Mouse (Mus musculus): ENCODE measurements around the gene Tigd4. TPM values are rescaled to one million over a fixed set of nuclear protein-coding genes. Genes with fewer than 3 reads are reported as not detected.

The Tigd4 gene
- polyA plus RNA-seq, 1 experiment from 2014 or later, result 0.05 TPM

DNA sequence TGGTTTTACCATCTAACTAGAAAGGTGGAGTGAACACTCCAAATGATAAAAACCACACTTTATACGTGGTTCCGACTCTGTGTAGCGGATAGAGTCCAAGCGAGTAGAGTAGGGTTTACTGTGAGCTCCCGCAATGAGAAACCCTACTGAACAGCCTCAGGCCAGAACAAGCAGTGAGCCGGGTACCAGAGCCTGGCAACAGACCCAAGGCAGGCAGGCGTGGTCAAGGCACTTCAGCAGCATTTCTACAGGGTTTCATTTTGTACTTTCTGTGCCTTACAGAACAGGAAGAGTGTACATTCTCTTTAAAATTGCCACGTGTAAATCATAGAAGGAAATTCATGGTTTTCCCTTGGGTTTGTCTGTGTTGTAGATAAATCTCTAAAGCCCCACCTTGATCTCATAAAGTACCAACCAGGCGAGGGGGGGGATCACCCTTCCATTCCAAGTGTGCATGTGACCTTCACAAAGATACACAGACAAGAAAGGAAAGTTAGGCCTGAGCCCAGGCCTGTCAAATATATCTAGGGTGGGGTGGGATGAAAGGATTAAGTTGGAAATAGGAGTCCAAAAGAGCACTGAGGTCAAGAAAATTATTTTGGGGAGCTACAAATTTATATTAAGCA is 8.6 kb downstream of the Tigd4 start:
- Histone ChIP-seq H3K4me2 (replicated peaks; ENCODE audit: low read depth, low read length) (no peak overlapping the region), H3K9me3 (ENCODE audit: low read length) (no peaks in the 10 kb centered on the region), H3K27me3 (replicated peaks; ENCODE audit: insufficient read depth, low read length) (no peaks in the 10 kb centered on the region), H3K4me3 (ENCODE audit: low read depth, low read length) (no peak overlapping the region), H3K36me3 (ENCODE audit: insufficient read depth, low read length) (no peaks in the 10 kb centered on the region), H3K9ac (replicated peaks; ENCODE audit: low read depth) (no peak overlapping the region), H3K4me1 (ENCODE audit: insufficient read depth, low read depth, low read length) (peaks cover 8% of the 10 kb centered on the region; the same call in 1 of the 2 replicates), H3K27ac (ENCODE audit: low read length) (0 out of 2 replicates have a peak overlapping the region, but pooled peaks have one; percentile 32)
- TF ChIP-seq EP300 (IDR thresholded peaks at IDR 0.05) (no peak), CTCF (IDR thresholded peaks at IDR 0.05) (no peak)
- WGBS, result 59% methylated on average over 9 of the region's 9 CpGs
- peak; percentile 25 for DNase-seq (ENCODE audit: low spot score)
- no peak; the same call in 1 of the 2 replicates for ATAC-seq

DNA sequence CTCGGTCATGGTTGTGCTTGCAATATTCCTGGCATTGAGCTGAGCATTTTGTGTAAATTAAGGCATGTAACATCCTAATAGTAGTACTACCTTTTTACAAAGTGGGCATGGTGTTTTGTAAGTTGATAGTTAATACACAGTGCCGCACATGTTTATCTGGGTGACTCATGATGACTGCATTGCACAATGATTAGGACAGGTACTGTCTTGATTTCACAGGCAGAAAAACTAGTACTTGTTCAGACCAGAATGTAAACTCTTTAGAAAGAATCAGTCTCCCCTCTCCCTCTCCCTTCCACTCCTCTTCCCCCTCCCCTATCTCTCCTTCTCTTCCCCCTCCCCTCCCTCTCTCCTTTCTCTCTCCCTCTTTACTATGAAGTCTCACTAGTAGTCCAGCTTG is 9.4 kb downstream of the Tigd4 start:
- DNase-seq (ENCODE audit: low spot score) (peak; percentile 29), ATAC-seq (no peak)
- H3K4me1 ChIP-seq (ENCODE audit: insufficient read depth, low read depth, low read length), result peaks cover 8% of the 10 kb centered on the region; the same call in 1 of the 2 replicates
- no peaks in the 10 kb centered on the region for H3K27me3 ChIP-seq (replicated peaks; ENCODE audit: insufficient read depth, low read length)
- 84% methylated on average over 2 of the region's 2 CpGs for WGBS
- H3K4me3 ChIP-seq (ENCODE audit: low read depth, low read length), result no peak overlapping the region
- no peak overlapping the region for H3K9ac ChIP-seq (replicated peaks; ENCODE audit: low read depth)
- H3K27ac ChIP-seq (ENCODE audit: low read length), result 0 out of 2 replicates have a peak overlapping the region, but pooled peaks have one; percentile 32
- no peaks in the 10 kb centered on the region for H3K36me3 ChIP-seq (ENCODE audit: insufficient read depth, low read length)
- no peaks in the 10 kb centered on the region for H3K9me3 ChIP-seq (ENCODE audit: low read length)
- H3K4me2 ChIP-seq (replicated peaks; ENCODE audit: low read depth, low read length), result no peak overlapping the region
- TF ChIP-seq EP300 (IDR thresholded peaks at IDR 0.05) (no peak), CTCF (IDR thresholded peaks at IDR 0.05) (no peak)

DNA sequence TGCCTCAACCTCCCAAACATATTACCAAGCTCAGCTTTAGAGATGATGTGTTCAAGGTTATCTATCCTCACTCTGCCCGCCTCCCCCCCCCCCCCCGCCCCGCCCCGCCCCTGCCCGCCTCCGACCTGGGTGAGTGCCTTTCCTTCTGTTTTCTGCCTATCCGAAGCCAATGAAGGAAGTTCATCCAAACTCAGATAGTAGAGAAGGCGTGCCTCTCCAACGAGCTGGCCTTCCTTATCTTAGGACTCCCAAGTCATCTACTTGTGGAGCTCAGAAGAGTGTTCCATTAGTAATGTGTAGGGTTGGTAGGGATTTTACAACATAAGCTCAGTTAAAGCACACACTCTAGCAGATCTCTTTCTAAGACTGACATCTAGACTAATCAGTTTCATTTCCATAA is 9.8 kb downstream of the Tigd4 start:
- no peak for ATAC-seq
- DNase-seq (ENCODE audit: low spot score), result no peak
- H3K4me3 ChIP-seq (ENCODE audit: low read depth, low read length), result no peak overlapping the region
- TF ChIP-seq EP300 (IDR thresholded peaks at IDR 0.05) (no peak), CTCF (IDR thresholded peaks at IDR 0.05) (no peak)
- 46% methylated on average over 5 of the region's 9 CpGs for WGBS
- no peaks in the 10 kb centered on the region for H3K27me3 ChIP-seq (replicated peaks; ENCODE audit: insufficient read depth, low read length)
- no peaks in the 10 kb centered on the region for H3K9me3 ChIP-seq (ENCODE audit: low read length)
- H3K4me2 ChIP-seq (replicated peaks; ENCODE audit: low read depth, low read length), result no peak overlapping the region
- H3K27ac ChIP-seq (ENCODE audit: low read length), result no peak overlapping the region
- no peaks in the 10 kb centered on the region for H3K36me3 ChIP-seq (ENCODE audit: insufficient read depth, low read length)
- H3K9ac ChIP-seq (replicated peaks; ENCODE audit: low read depth), result no peak overlapping the region
- H3K4me1 ChIP-seq (ENCODE audit: insufficient read depth, low read depth, low read length), result peaks cover 8% of the 10 kb centered on the region; the same call in 1 of the 2 replicates

DNA sequence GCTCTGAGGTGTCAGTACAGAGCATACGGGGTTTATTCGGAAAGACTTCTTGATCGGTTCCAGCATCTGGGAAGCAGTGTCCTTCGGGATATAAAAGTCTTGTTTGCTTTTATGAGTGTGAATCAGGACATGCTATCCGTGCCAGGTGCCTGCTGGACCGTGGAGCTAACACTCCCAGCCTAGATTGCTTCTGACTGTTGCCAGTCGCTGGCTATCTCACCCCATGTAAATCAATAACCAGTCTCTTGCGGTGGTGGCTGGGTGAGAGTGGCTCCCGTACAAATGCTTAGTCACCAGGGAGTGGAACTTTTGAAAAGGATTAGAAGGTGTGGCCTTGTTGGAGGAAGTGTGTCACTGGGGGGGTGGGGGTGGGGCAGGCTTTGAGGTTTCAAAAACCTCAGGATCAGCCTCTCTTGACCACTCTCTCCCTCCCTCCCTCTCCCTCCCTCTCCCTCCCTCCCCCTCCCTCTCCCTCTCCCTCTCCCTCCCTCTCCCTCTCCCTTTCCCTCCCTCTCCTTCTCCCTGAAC is 16.9 kb downstream of the Tigd4 start:
- Histone ChIP-seq H3K4me2 (replicated peaks; ENCODE audit: low read depth, low read length) (no peak overlapping the region), H3K36me3 (ENCODE audit: insufficient read depth, low read length) (no peaks in the 10 kb centered on the region), H3K9me3 (ENCODE audit: low read length) (no peaks in the 10 kb centered on the region), H3K4me3 (ENCODE audit: low read depth, low read length) (no peak overlapping the region), H3K27me3 (replicated peaks; ENCODE audit: insufficient read depth, low read length) (no peaks in the 10 kb centered on the region), H3K27ac (ENCODE audit: low read length) (no peak overlapping the region), H3K4me1 (ENCODE audit: insufficient read depth, low read depth, low read length) (no peaks in the 10 kb centered on the region), H3K9ac (replicated peaks; ENCODE audit: low read depth) (no peak overlapping the region)
- no peak for DNase-seq (ENCODE audit: low spot score)
- WGBS, result 57% methylated on average over 9 of the region's 9 CpGs
- no peak for TF ChIP-seq CTCF (IDR thresholded peaks at IDR 0.05)
- ATAC-seq, result no peak

DNA sequence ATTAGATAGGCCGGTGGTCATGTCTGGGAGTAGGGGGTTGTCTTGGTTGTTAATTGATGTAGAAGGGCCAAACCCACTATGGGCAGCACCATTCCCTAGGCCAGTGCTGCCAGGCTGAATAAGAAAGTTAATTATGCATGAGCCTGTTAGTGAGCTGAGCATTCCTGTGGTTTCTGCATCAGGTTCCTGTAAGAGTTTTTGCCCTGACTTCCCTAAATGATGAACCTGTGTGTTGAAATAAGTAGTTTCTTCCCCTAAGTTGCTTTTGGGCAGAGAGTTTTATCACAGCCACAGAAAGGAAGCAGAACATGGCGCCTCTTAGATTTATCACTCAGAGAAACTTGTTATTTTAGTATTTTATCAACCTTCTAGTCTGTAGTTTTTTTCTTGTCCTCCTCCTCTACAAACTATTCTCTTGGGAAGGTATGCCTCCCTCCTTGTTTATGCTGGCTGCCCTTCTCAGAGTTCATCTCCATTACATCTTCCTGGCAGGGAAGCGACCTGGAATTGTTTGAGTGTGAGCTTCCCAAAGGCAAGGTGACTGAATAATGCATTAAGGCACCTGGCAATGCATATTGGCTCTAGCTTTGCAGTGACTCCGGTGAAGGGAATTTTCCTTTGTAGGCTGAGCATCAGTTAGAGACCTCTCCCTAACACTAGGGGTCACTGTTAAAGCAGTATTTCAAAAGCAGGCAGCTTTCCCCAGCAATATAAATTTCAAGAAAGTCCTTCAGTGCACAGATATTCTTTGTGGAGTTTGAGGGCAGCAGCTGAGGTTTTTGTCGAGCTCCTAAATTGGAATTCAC is 21.9 kb downstream of the Tigd4 start:
- TF ChIP-seq EP300 (IDR thresholded peaks at IDR 0.05) (no peak), CTCF (IDR thresholded peaks at IDR 0.05) (peak; percentile 77)
- peak; percentile 47; the same call in 1 of the 2 replicates for ATAC-seq
- Histone ChIP-seq H3K36me3 (ENCODE audit: insufficient read depth, low read length) (no peaks in the 10 kb centered on the region), H3K4me3 (ENCODE audit: low read depth, low read length) (no peak overlapping the region), H3K27me3 (replicated peaks; ENCODE audit: insufficient read depth, low read length) (no peaks in the 10 kb centered on the region), H3K9ac (replicated peaks; ENCODE audit: low read depth) (no peak overlapping the region), H3K27ac (ENCODE audit: low read length) (no peak overlapping the region), H3K4me1 (ENCODE audit: insufficient read depth, low read depth, low read length) (no peaks in the 10 kb centered on the region), H3K4me2 (replicated peaks; ENCODE audit: low read depth, low read length) (no peak overlapping the region), H3K9me3 (ENCODE audit: low read length) (no peaks in the 10 kb centered on the region)
- WGBS, result 25% methylated on average over 5 of the region's 5 CpGs
- peak; percentile 90 for DNase-seq (ENCODE audit: low spot score)

DNA sequence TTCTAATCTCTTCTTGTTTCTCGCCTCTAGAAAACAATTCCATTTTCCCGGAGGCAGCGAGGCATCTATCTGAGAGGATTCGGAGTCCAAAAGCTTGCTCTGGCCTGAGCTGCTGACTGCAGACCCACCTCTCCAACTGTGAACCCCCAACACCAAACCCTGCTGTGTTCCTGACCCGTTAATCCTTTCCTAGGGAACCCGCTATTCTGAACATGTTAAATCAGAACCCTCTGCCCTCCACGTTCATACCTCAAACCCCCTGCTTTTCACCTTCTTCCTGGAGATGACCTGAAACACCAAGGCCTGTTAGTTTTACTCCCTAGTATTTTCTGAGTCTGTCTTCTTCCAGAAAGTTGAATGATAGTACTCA is 22.5 kb downstream of the Tigd4 start:
- Histone ChIP-seq H3K9me3 (ENCODE audit: low read length) (no peaks in the 10 kb centered on the region), H3K27ac (ENCODE audit: low read length) (no peak overlapping the region), H3K36me3 (ENCODE audit: insufficient read depth, low read length) (no peaks in the 10 kb centered on the region), H3K4me2 (replicated peaks; ENCODE audit: low read depth, low read length) (no peak overlapping the region), H3K4me3 (ENCODE audit: low read depth, low read length) (no peak overlapping the region), H3K4me1 (ENCODE audit: insufficient read depth, low read depth, low read length) (no peaks in the 10 kb centered on the region), H3K27me3 (replicated peaks; ENCODE audit: insufficient read depth, low read length) (no peaks in the 10 kb centered on the region), H3K9ac (replicated peaks; ENCODE audit: low read depth) (no peak overlapping the region)
- ATAC-seq (no peak), DNase-seq (ENCODE audit: low spot score) (no peak)
- TF ChIP-seq EP300 (IDR thresholded peaks at IDR 0.05) (no peak), CTCF (IDR thresholded peaks at IDR 0.05) (no peak)
- WGBS, result 45% methylated on average over 7 of the region's 7 CpGs

Measured in lung, postnatal 0 days (tissue).